Mouse (Mus musculus) forebrain, embryonic 11.5 days (tissue): Measurements from ENCODE around the gene Sppl2c. TPM values are rescaled to one million over a fixed set of nuclear protein-coding genes. Genes with fewer than 3 reads are reported as not detected.

ENCODE experiments used
- ATAC-seq: fragments of 200-750 bp; cut with Nextera tagmentation; replicated peaks from 2 replicates; pipeline ENCODE4 v1.8.0; 2017; ENCODE audit warnings: moderate TSS enrichment; ENCODE audit not compliant: low FRiP score
- DNase-seq: peaks from one replicate; pipeline ENCODE4 v3.0.0-alpha.2; 2017; ENCODE audit warnings: low spot score
- H3K27ac ChIP-seq: fragments of 300-500 bp; sonication (generic); 2 replicates; pipeline ENCODE4 v1.5.1; 2014; ENCODE audit warnings: low read depth, low read length
- H3K27me3 ChIP-seq: fragments of 300-500 bp; sonication (generic); 2 replicates; pipeline ENCODE4 v1.6.1; 2014; ENCODE audit warnings: mild to moderate bottlenecking, low read length, mixed read lengths; ENCODE audit not compliant: control insufficient read depth, insufficient read depth
- H3K36me3 ChIP-seq: fragments of 300-500 bp; sonication (generic); 2 replicates; pipeline ENCODE4 v1.6.1; 2014; ENCODE audit warnings: mild to moderate bottlenecking, low read length, moderate library complexity, mixed read lengths; ENCODE audit not compliant: control insufficient read depth, insufficient read depth
- H3K4me1 ChIP-seq: fragments of 300-500 bp; sonication (generic); replicated peaks from 2 replicates; pipeline ENCODE4 v1.6.1; 2014; ENCODE audit warnings: low read length, mixed read lengths; ENCODE audit not compliant: control insufficient read depth, insufficient read depth
- H3K4me2 ChIP-seq: fragments of 300-500 bp; sonication (generic); 2 replicates; pipeline ENCODE4 v1.6.1; 2014; ENCODE audit warnings: low read depth, mild to moderate bottlenecking, low read length, moderate library complexity, mixed read lengths; ENCODE audit not compliant: severe bottlenecking
- H3K4me3 ChIP-seq: fragments of 300-500 bp; sonication (generic); 2 replicates; pipeline ENCODE4 v1.5.1; 2014; ENCODE audit warnings: low read depth, low read length
- H3K9ac ChIP-seq: fragments of 300-500 bp; sonication (generic); 2 replicates; pipeline ENCODE4 v1.6.1; 2014; ENCODE audit warnings: low read length
- H3K9me3 ChIP-seq: fragments of 300-500 bp; sonication (generic); 2 replicates; pipeline ENCODE4 v1.6.1; 2016; ENCODE audit warnings: low read length, mixed read lengths; ENCODE audit not compliant: control insufficient read depth
- WGBS: fragments of 180-500 bp; shearing (Covaris S2); extraction: QIAGEN DNeasy Blood & Tissue Kit; methylation state at CpG from one replicate; pipeline ENCODE4 v1.1.7; 2014; 5-methylcytosine and 5-hydroxymethylcytosine counted together
- polyA plus RNA-seq: library from polyadenylated mRNA; unstranded; fragments of >200 nt; fragmentation: Nextera tagmentation; extraction: Ambion mirVana; gene quantifications from 2 replicates; pipeline ENCODE4 v1.2.1, GENCODE M21; 2014

The Sppl2c gene
- polyA plus RNA-seq, 1 experiment from 2014 or later: not detected

- WGBS: 77% methylated on average over 5 of the region's 5 CpGs
Measured at GRCm38 (mm10) chr11:104179804-104180203, 6.3 kb upstream of the Sppl2c start.

GRCm38 (mm10) chr11:104182141-104182540 lies 4.0 kb upstream of the Sppl2c start:
- no peaks in the 10 kb centered on the region for H3K36me3 ChIP-seq
- no peak overlapping the region for H3K4me2 ChIP-seq
- H3K4me3 ChIP-seq: no peak overlapping the region
- H3K9ac ChIP-seq: no peak overlapping the region
- ATAC-seq (no peak), DNase-seq (no peak)
- H3K9me3 ChIP-seq: no peaks in the 10 kb centered on the region
- H3K4me1 ChIP-seq: no peaks in the 10 kb centered on the region
- no peak overlapping the region for H3K27ac ChIP-seq
- no peaks in the 10 kb centered on the region for H3K27me3 ChIP-seq
- WGBS: 78% methylated on average over 3 of the region's 3 CpGs

More at GRCm38 (mm10) chr11:104179804-104180203, 6.3 kb upstream of the Sppl2c start:
- DNase-seq (no peak), ATAC-seq (no peak)
- H3K27ac ChIP-seq: no peak overlapping the region
- no peaks in the 10 kb centered on the region for H3K4me1 ChIP-seq
- no peaks in the 10 kb centered on the region for H3K9me3 ChIP-seq
- H3K4me3 ChIP-seq: no peak overlapping the region
- no peak overlapping the region for H3K4me2 ChIP-seq
- H3K27me3 ChIP-seq: no peaks in the 10 kb centered on the region
- no peaks in the 10 kb centered on the region for H3K36me3 ChIP-seq
- H3K9ac ChIP-seq: no peak overlapping the region

- Histone ChIP-seq H3K9ac (no peak overlapping the region), H3K27me3 (no peaks in the 10 kb centered on the region), H3K36me3 (no peaks in the 10 kb centered on the region), H3K4me3 (no peak overlapping the region), H3K9me3 (no peaks in the 10 kb centered on the region), H3K27ac (no peak overlapping the region), H3K4me2 (no peak overlapping the region), H3K4me1 (no peaks in the 10 kb centered on the region)
- ATAC-seq (no peak), DNase-seq (no peak)
- 89% methylated on average over 9 of the region's 9 CpGs for WGBS
Measured at GRCm38 (mm10) chr11:104186837-104187150, 667 bp downstream of the Sppl2c start.

GRCm38 (mm10) chr11:104187766-104188165 lies 1.6 kb downstream of the Sppl2c start:
- DNase-seq (no peak), ATAC-seq (no peak)
- Histone ChIP-seq H3K4me2 (no peak overlapping the region), H3K27me3 (no peaks in the 10 kb centered on the region), H3K36me3 (no peaks in the 10 kb centered on the region), H3K9ac (no peak overlapping the region), H3K4me1 (no peaks in the 10 kb centered on the region), H3K9me3 (no peaks in the 10 kb centered on the region), H3K27ac (no peak overlapping the region), H3K4me3 (no peak overlapping the region)
- WGBS: 94% methylated on average over 10 of the region's 10 CpGs

- no peak overlapping the region for H3K27ac ChIP-seq
- WGBS: 82% methylated on average over 2 of the region's 2 CpGs
- H3K9ac ChIP-seq: no peak overlapping the region
- H3K27me3 ChIP-seq: no peaks in the 10 kb centered on the region
- no peaks in the 10 kb centered on the region for H3K9me3 ChIP-seq
- no peak overlapping the region for H3K4me2 ChIP-seq
- DNase-seq (no peak), ATAC-seq (no peak)
- no peaks in the 10 kb centered on the region for H3K36me3 ChIP-seq
- H3K4me1 ChIP-seq: no peaks in the 10 kb centered on the region
- no peak overlapping the region for H3K4me3 ChIP-seq
Measured at GRCm38 (mm10) chr11:104190008-104190407, 3.9 kb downstream of the Sppl2c start.

- WGBS: 73% methylated on average over 11 of the region's 11 CpGs
- Histone ChIP-seq H3K36me3 (no peaks in the 10 kb centered on the region), H3K9ac (no peak overlapping the region), H3K27me3 (peaks cover 2% of the 10 kb centered on the region; the same call in 1 of the 2 replicates), H3K4me2 (0 out of 2 replicates have a peak overlapping the region, but pooled peaks have one; percentile 8), H3K27ac (no peak overlapping the region), H3K9me3 (no peaks in the 10 kb centered on the region), H3K4me3 (no peak overlapping the region), H3K4me1 (no peaks in the 10 kb centered on the region)
- ATAC-seq (peak; percentile 4; the same call in 1 of the 2 replicates), DNase-seq (no peak)
Measured at GRCm38 (mm10) chr11:104195382-104195781, 9.3 kb downstream of the Sppl2c start.

- ATAC-seq (peak; percentile 71), DNase-seq (peak; percentile 89)
- Histone ChIP-seq H3K9ac (no peak overlapping the region), H3K27me3 (peaks cover 2% of the 10 kb centered on the region; the same call in 1 of the 2 replicates), H3K9me3 (no peaks in the 10 kb centered on the region), H3K4me2 (0 out of 2 replicates have a peak overlapping the region, but pooled peaks have one; percentile 8), H3K4me1 (no peaks in the 10 kb centered on the region), H3K4me3 (no peak overlapping the region), H3K36me3 (no peaks in the 10 kb centered on the region), H3K27ac (no peak overlapping the region)
- 10% methylated on average over 9 of the region's 9 CpGs for WGBS
Measured at GRCm38 (mm10) chr11:104195791-104196190, 9.7 kb downstream of the Sppl2c start.

- no peak overlapping the region for H3K4me3 ChIP-seq
- no peaks in the 10 kb centered on the region; the same call in 1 of the 2 replicates for H3K9me3 ChIP-seq
- H3K27ac ChIP-seq: no peak overlapping the region
- H3K36me3 ChIP-seq: no peaks in the 10 kb centered on the region
- 8% methylated on average over 10 of the region's 10 CpGs for WGBS
- ATAC-seq: no peak
- DNase-seq: peak; percentile 62
- no peak overlapping the region for H3K9ac ChIP-seq
- peaks cover 2% of the 10 kb centered on the region; the same call in 1 of the 2 replicates for H3K27me3 ChIP-seq
- no peak overlapping the region for H3K4me2 ChIP-seq
- H3K4me1 ChIP-seq: no peaks in the 10 kb centered on the region
Measured at GRCm38 (mm10) chr11:104197861-104198260, 11.7 kb downstream of the Sppl2c start.

- ATAC-seq (no peak), DNase-seq (no peak)
- Histone ChIP-seq H3K27me3 (peaks cover under 1% of the 10 kb centered on the region; the same call in 1 of the 2 replicates), H3K27ac (no peak overlapping the region), H3K4me1 (no peaks in the 10 kb centered on the region), H3K36me3 (no peaks in the 10 kb centered on the region), H3K4me3 (no peak overlapping the region), H3K9ac (no peak overlapping the region), H3K9me3 (no peaks in the 10 kb centered on the region; the same call in 1 of the 2 replicates), H3K4me2 (no peak overlapping the region)
- WGBS: 83% methylated on average over 3 of the region's 3 CpGs
Measured at GRCm38 (mm10) chr11:104203271-104203670, 17.1 kb downstream of the Sppl2c start.
